Mouse (Mus musculus): Measurements from ENCODE around the gene Gm16381.
"Not testable (repeated sequence)": the region's sequence is repeated elsewhere in the genome, so short reads cannot be mapped to it uniquely, and the experiment has no call there.

Gm16381 gene

DNA sequence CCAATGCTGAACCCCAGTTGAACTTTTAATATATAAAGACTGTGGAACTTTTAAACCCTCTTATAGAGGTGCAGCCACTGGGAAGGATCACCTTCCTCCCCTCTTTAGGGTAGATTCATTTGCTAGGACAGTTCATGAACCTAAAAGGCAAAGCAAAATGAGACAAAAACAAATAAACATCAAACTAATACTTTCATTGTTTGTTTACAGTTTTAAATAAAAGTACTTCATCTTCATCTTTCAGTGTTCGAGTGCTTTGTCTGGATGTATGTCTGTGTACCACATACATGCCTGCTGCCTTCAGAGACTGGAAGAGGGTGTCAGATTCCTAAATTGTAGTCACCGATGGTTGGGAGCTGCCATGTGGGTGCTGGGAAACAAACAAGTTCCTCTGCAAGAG, at the start of gene Gm16381:
TSS of gene Gm16381 (minus strand) at position 101 of the 400 bp plus-strand sequence.
- in situ Hi-C loops (cut with MboI, MseI): loop anchor here (10.0 kb wide), 1 partner anchor 140 kb away; no protein-coding TSS in a partner anchor

DNA sequence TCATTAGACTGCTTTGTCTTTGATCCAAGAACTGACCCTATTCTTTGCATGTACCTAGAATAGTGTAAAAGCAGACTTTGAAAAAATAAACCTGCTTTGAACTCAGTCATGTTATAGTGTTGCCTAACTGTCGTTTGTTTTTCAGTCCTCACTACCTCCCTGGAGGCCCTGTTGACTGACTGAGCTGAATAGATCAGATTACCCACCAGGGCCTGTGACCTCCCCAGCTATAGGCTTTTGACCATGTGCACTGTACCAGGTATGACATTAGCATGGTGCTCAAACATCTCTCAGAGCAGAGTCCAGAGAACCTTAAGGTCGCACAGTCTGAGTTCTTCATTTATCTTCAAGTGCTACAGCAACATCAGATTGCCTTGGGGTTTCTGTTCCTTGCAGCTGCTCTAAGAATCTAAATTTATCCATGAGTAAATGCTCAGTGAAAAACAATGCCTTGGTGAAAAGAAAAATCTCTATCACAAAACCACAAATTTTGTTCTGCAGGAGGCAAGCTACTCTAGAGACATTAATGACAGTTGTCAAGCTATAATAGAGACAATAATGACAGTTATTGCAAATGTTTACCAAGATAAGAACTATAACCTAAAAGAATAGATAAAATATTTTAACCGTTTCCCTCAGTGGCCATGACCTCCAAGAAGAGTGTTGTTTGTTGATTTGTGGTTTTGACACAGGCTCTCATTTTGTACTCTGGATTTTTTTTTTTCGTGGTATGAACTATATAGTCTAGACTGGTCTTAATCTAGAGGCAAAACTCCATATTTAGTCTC, 8.7 kb upstream of the Gm16381 start:
- in situ Hi-C loops (cut with MboI, MseI): loop anchor here (5.0 to 10.0 kb wide), 2 partner anchors 204 to 642 kb away; no protein-coding TSS in a partner anchor

DNA sequence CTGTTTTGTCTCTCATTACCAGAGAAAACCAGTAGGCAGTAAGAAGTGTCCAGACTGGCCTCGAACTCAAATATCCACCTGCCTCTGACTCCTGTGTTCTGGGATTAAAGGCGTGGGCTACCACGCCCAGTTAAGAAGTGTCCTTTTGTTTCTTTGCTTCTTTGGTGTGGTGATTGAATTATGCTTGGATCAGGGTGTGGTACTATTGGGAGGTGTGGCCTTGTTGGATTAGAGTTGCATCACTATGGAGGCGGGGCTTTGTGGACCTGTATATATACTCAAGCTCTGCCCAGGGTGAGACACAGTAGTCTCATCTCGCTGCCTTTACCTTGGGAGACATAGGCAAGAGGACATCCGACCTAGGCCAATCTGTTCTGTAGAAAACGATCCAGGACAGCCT, 25.9 kb downstream of the Gm16381 start, which contains the start of gene Gm4027:
TSS of gene Gm4027 (plus strand) at position 301 of the 400 bp plus-strand sequence.
- in situ Hi-C loops (cut with MboI, MseI): loop anchor here (5.0 to 10.0 kb wide), 2 partner anchors 194 to 506 kb away; no protein-coding TSS in a partner anchor

DNA sequence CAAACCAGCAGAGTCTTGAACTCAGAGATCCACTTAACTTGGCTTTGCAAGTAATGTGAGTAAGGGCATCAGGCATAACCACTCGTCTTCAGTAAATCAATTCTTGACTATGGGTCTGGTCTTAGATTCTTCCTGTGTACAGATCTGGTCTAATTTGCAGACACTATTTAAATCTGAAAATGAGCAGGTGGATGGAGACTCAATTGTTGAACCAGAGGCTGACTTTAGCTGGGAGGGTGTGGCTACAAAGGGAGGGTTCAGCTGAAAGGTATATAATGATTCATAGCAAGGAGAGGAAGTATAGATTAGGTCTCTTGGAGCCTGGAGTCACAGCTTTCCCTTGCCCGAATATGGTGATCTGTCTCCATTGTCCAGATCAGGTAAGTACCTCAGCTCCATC, 42.0 kb downstream of the Gm16381 start, which contains the start of gene Oog1:
TSS of gene Oog1 (plus strand) at position 301 of the 400 bp plus-strand sequence.
- in situ Hi-C loops (cut with MboI, MseI): not testable (repeated sequence)

DNA sequence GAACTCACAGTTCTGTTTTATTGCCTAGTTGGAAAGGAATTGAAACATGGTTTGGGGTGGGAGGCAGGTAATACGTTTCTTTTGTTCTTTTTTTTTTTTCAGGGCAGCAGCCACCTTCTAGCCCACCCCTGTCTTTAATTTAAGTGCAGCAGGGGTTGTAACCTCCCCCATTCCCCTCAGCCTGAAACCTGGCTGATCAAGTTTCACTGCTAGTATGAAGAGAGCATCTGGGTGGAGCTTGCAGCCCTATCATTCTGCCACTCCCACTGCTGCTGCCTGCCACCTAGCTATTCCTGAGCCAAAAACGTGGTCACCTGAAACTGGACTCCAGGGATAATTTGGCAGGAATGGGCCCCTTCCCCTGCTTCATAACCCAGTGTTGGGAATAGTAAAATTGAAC, 43.0 kb downstream of the Gm16381 start:
- in situ Hi-C loops (cut with MboI, MseI): not testable (repeated sequence)

All from T-helper 1 cell (primary cell).